Mouse (Mus musculus): ENCODE results near the gene Slc6a6. TPM values are rescaled to one million over a fixed set of nuclear protein-coding genes. Genes with fewer than 3 reads are reported as not detected.

Slc6a6 gene
- total RNA-seq, 4 experiments from 2014 or later: 154 to 181 (median 168) TPM

GRCm38 (mm10) chr6:91700823-91701621 is 17.2 kb downstream of the Slc6a6 start:
- no peak for DNase-seq (ENCODE audit: low spot score in 2 of 2)

GRCm38 (mm10) chr6:91703459-91703858 is 19.6 kb downstream of the Slc6a6 start:
- DNase-seq (ENCODE audit: low spot score in 2 of 2): no peak

GRCm38 (mm10) chr6:91704446-91704845 is 20.6 kb downstream of the Slc6a6 start:
- no peak for DNase-seq (ENCODE audit: low spot score in 2 of 2)

- DNase-seq (ENCODE audit: low spot score in 2 of 2): no peak
Observed at GRCm38 (mm10) chr6:91705651-91706050, 21.8 kb downstream of the Slc6a6 start.

- DNase-seq (ENCODE audit: low spot score in 2 of 2): no peak
Observed at GRCm38 (mm10) chr6:91706072-91706776, 22.4 kb downstream of the Slc6a6 start.

GRCm38 (mm10) chr6:91707276-91707885 is 23.5 kb downstream of the Slc6a6 start:
- no peak for DNase-seq (ENCODE audit: low spot score in 2 of 2)

- DNase-seq (ENCODE audit: low spot score in 2 of 2): no peak
Observed at GRCm38 (mm10) chr6:91707886-91708564, 24.2 kb downstream of the Slc6a6 start.

- no peak for DNase-seq (ENCODE audit: low spot score in 2 of 2)
Observed at GRCm38 (mm10) chr6:91708919-91709318, 25.1 kb downstream of the Slc6a6 start.

- no peak for DNase-seq (ENCODE audit: low spot score in 2 of 2)
Observed at GRCm38 (mm10) chr6:91710345-91710930, 26.6 kb downstream of the Slc6a6 start.

- no peak for DNase-seq (ENCODE audit: low spot score in 2 of 2)
Observed at GRCm38 (mm10) chr6:91712097-91712854, 28.4 kb downstream of the Slc6a6 start.

GRCm38 (mm10) chr6:91712855-91713331 is 29.0 kb downstream of the Slc6a6 start:
- no peak for DNase-seq (ENCODE audit: low spot score in 2 of 2)

- DNase-seq (ENCODE audit: low spot score in 2 of 2): no peak
Observed at GRCm38 (mm10) chr6:91713370-91713896, 29.6 kb downstream of the Slc6a6 start.

- DNase-seq (ENCODE audit: low spot score in 2 of 2): no peak
Observed at GRCm38 (mm10) chr6:91715023-91715422, 31.2 kb downstream of the Slc6a6 start.

GRCm38 (mm10) chr6:91715988-91716810 is 32.3 kb downstream of the Slc6a6 start:
- DNase-seq (ENCODE audit: low spot score in 2 of 2): no peak

GRCm38 (mm10) chr6:91718067-91718466 is 34.2 kb downstream of the Slc6a6 start:
- no peak for DNase-seq (ENCODE audit: low spot score in 2 of 2)

GRCm38 (mm10) chr6:91718603-91719002 is 34.8 kb downstream of the Slc6a6 start:
- no peak for DNase-seq (ENCODE audit: low spot score in 2 of 2)

- DNase-seq (ENCODE audit: low spot score in 2 of 2): peak in 1 of 2 experiments; percentile 73
Observed at GRCm38 (mm10) chr6:91719042-91719747, 35.3 kb downstream of the Slc6a6 start.

- peak in 1 of 2 experiments; percentile 75 for DNase-seq (ENCODE audit: low spot score in 2 of 2)
Observed at GRCm38 (mm10) chr6:91719865-91720533, 36.1 kb downstream of the Slc6a6 start.

Data from left cerebral cortex, adult 8-10 months (tissue).